Mouse (Mus musculus) CH12.LX (cell line): ENCODE measurements at regions not wholly inside any gene's neighbourhood (a gene's known extent, or its start where the extent isn't known, plus 50 kb on each side); places are given as distances from the start of the nearest gene placed in this dataset.

Source experiments
- DNase-seq: peaks from one replicate; pipeline ENCODE4 v3.0.0-alpha.2; 2013; ENCODE audit errors: extremely low read depth
- H3K27ac ChIP-seq: 2 replicates; pipeline ENCODE4 v1.5.1; 2012; ENCODE audit warnings: low read depth, mild to moderate bottlenecking, control low read depth, moderate library complexity; ENCODE audit not compliant: insufficient read depth
- H3K27me3 ChIP-seq: replicated peaks from 2 replicates; pipeline ENCODE3; 2012; ENCODE audit warnings: inconsistent platforms
- H3K36me3 ChIP-seq, 2 experiments: replicated peaks in 1 of 2; 2 replicates each; pipeline versions ENCODE3 to v1.6.1; 2012; ENCODE audit warnings: inconsistent platforms in 1 of 2, low read length in 1 of 2, mild to moderate bottlenecking in 1 of 2, mixed read lengths in 1 of 2, moderate library complexity in 1 of 2; ENCODE audit not compliant: control insufficient read depth in 1 of 2, insufficient read depth in 1 of 2
- H3K4me1 ChIP-seq, 2 experiments: 2 replicates each; pipeline ENCODE4 v1.6.1; 2012; ENCODE audit warnings: inconsistent platforms in 1 of 2, moderate library complexity in 1 of 2; ENCODE audit not compliant: insufficient read depth in 2 of 2, control insufficient read depth in 1 of 2
- H3K4me2 ChIP-seq: 2 replicates; pipeline ENCODE4 v1.6.1; 2012; ENCODE audit warnings: low read depth, mild to moderate bottlenecking, control low read depth; ENCODE audit not compliant: poor library complexity, insufficient read depth, severe bottlenecking
- H3K4me3 ChIP-seq, 3 experiments: fragments of 150-350 bp in 1 of 3; sonication (generic) in 1 of 3; replicated peaks in 1 of 3; 2 replicates each; pipeline versions ENCODE3 to v1.5.1; 2011 to 2012; ENCODE audit warnings: low read depth in 2 of 3, low read length in 2 of 3, mild to moderate bottlenecking in 2 of 3, moderate library complexity in 2 of 3, control low read depth in 1 of 3, improper control_type of control experiment in 1 of 3, inconsistent platforms in 1 of 3, mixed read lengths in 1 of 3; ENCODE audit not compliant: poor library complexity in 1 of 3
- H3K79me2 ChIP-seq: replicated peaks from 2 replicates; pipeline ENCODE4 v1.6.1; 2012; ENCODE audit warnings: mild to moderate bottlenecking, moderate library complexity; ENCODE audit not compliant: control insufficient read depth, poor library complexity, insufficient read depth, severe bottlenecking; ENCODE audit errors: extremely low read depth
- H3K9ac ChIP-seq: 2 replicates; pipeline ENCODE4 v1.6.1; 2012; ENCODE audit warnings: low read depth, mild to moderate bottlenecking, control low read depth, moderate library complexity; ENCODE audit not compliant: insufficient read depth
- H3K9me3 ChIP-seq: replicated peaks from 2 replicates; pipeline ENCODE3; 2012; ENCODE audit warnings: low read length, inconsistent platforms, mixed read lengths
- CHD2 ChIP-seq: IDR thresholded peaks from 2 replicates; pipeline ENCODE4 v1.6.1; 2011; ENCODE audit warnings: low read length, improper control_type of control experiment
- ETS1 ChIP-seq: conservative IDR thresholded peaks from 2 replicates; pipeline ENCODE4 v1.6.1; 2012; ENCODE audit warnings: low read depth, mild to moderate bottlenecking, inconsistent platforms, low read length, improper control_type of control experiment, moderate library complexity
- JUN ChIP-seq: IDR thresholded peaks from 2 replicates; pipeline ENCODE4 v1.6.1; 2011; ENCODE audit warnings: low read depth, mild to moderate bottlenecking, low read length, improper control_type of control experiment, moderate library complexity; ENCODE audit not compliant: insufficient read depth
- MXI1 ChIP-seq: IDR thresholded peaks from 2 replicates; pipeline ENCODE4 v1.6.1; 2011; ENCODE audit warnings: mild to moderate bottlenecking, low read depth, low read length, improper control_type of control experiment
- MYC ChIP-seq: IDR thresholded peaks from 2 replicates; pipeline ENCODE4 v1.6.1; 2011; ENCODE audit warnings: low read depth, mild to moderate bottlenecking, improper control_type of control experiment, low read length
- TCF12 ChIP-seq: IDR thresholded peaks from 2 replicates; pipeline ENCODE4 v1.6.1; 2014; ENCODE audit warnings: low read depth, mild to moderate bottlenecking, inconsistent platforms, low read length, improper control_type of control experiment
- UBTF ChIP-seq: IDR thresholded peaks from 2 replicates; pipeline ENCODE4 v1.6.1; 2012; ENCODE audit warnings: low read depth, mild to moderate bottlenecking, inconsistent platforms, low read length, improper control_type of control experiment, moderate library complexity
- ZKSCAN1 ChIP-seq: IDR thresholded peaks from 2 replicates; pipeline ENCODE4 v1.6.1; 2012; ENCODE audit warnings: low read depth, inconsistent platforms, low read length, improper control_type of control experiment, borderline replicate concordance
- ZNF384 ChIP-seq: IDR thresholded peaks from 2 replicates; pipeline ENCODE4 v1.6.1; 2012; ENCODE audit warnings: low read depth, low read length, improper control_type of control experiment, inconsistent platforms
- dilution Hi-C: fragments of 300-500 bp; cut with MboI; formaldehyde crosslinking; loops from 2 replicates; pipeline ENCODE4 v1.14.3; 2020; ENCODE audit warnings: low sequenced_read_pairs; ENCODE audit not compliant: extremely low pct_unique_long_range_greater_than_20kb, extremely low pct_ligation_motif_present
- in situ Hi-C: fragments of 300-500 bp; cut with MboI; formaldehyde crosslinking; loops from 3 replicates; pipeline ENCODE4 v1.14.3; 2019; ENCODE audit warnings: low sequenced_read_pairs, low pct_ligation_motif_present, low pct_unique_long_range_greater_than_20kb, mixed read lengths

DNA sequence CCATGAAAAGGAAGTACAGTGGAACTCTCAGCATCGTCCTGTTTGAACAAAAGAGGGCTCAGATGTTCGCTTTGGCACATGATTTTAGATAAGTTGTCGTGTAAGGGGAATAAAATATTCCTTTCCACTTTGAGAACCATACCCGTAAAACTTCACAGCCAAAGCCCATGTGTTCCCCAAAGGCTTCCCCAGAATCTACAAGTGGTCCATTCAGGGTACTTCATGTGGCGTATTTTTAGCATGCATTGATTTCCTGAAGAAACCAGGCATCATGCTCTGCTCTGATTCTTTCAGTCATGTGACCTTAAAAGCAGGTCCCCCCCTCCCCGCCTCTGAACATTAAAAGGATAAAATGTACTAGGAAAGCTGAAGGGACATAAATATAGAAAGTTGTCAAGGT lies 1112.9 kb downstream of the Synb start:
- no peaks in the 10 kb centered on the region for H3K9me3 ChIP-seq
- H3K4me1 ChIP-seq, result peaks cover 0 to 4% of the 10 kb centered on the region in 2 experiments; a peak in 1 of 4 replicates
- in situ Hi-C loops (no loop called here), dilution Hi-C loops (no loop called here)
- H3K36me3 ChIP-seq, result no peaks in the 10 kb centered on the region
- H3K9ac ChIP-seq, result no peak overlapping the region
- H3K4me3 ChIP-seq, result no peak overlapping the region
- no peak overlapping the region for H3K4me2 ChIP-seq
- H3K27me3 ChIP-seq, result no peaks in the 10 kb centered on the region
- DNase-seq, result no peak
- no peaks in the 10 kb centered on the region for H3K79me2 ChIP-seq
- H3K27ac ChIP-seq, result no peak overlapping the region
- TF ChIP-seq ZKSCAN1 (no peak), ZNF384 (no peak), MYC (no peak), ETS1 (no peak), TCF12 (no peak), CHD2 (no peak), JUN (no peak), MXI1 (no peak), UBTF (no peak)
